Mouse (Mus musculus): Measurements from ENCODE around the gene AU018091. TPM values are rescaled to one million over a fixed set of nuclear protein-coding genes. Genes with fewer than 3 reads are reported as not detected.
"Not testable (repeated sequence)": the region's sequence is repeated elsewhere in the genome, so short reads cannot be mapped to it uniquely, and the experiment has no call there.

Gene AU018091
- polyA plus RNA-seq, 1 experiment from 2014 or later = not detected

DNA sequence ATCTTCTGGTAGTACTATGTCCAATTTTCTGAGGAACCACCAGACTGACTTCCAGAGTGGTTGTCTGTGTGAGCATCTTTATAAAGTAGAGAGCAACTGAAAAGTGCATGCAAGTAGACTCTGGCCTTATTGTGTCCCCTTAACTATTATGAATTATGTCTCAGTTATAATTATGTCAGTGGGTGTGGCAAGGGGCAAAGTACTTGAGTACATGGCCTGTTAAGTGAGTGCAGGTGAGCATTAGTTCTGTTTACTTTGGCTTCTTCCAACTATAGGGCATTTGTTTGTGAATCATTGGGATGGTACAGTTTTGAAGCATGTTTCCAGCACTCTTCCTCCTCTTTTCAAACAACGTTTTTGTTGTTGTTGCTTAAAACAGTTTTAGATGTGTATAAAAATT is 38.7 kb downstream of the AU018091 start:
- H3K27ac ChIP-seq (replicated peaks in 1 of 2; ENCODE audit: control insufficient read depth in 1 of 2, insufficient read depth in 1 of 2, low read depth in 2 of 2, low read length in 2 of 2) = no peak overlapping the region

DNA sequence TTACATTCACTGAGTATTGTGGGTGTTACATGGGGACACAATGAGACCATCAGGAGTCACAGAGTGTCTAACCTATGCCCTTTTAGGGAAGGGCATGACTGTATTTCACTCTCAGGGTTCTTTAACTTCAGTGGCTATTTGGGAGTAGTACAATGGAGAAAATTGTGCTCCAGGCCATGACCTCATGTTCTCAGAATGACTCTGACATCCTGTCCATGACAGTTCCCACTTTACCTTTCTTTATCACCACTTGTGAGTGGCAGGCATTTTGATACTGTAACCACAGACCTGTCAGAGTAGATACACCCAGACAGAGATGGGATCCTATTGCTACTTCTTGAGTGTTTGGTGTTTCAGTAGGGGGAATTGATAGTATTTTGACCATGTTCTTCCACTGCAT is 40.4 kb downstream of the AU018091 start:
- not testable (repeated sequence) for H3K4me2 ChIP-seq (ENCODE audit: low read length); H3K27me3 ChIP-seq (ENCODE audit: control insufficient read depth, insufficient read depth, low read length); H3K4me3 ChIP-seq (ENCODE audit: control insufficient read depth in 1 of 2, insufficient read depth in 1 of 2, low read depth in 1 of 2, low read length in 2 of 2); H3K4me1 ChIP-seq (ENCODE audit: control insufficient read depth in 2 of 2, insufficient read depth in 2 of 2, low read length in 2 of 2); ATAC-seq (ENCODE audit: insufficient number of reproducible peaks, insufficient read depth, low FRiP score, low read depth); H3K9ac ChIP-seq (ENCODE audit: low read length); H3K36me3 ChIP-seq (ENCODE audit: control insufficient read depth, insufficient read depth, low read length); H3K9me3 ChIP-seq (ENCODE audit: control insufficient read depth, low read length); H3K27ac ChIP-seq (replicated peaks in 1 of 2; ENCODE audit: control insufficient read depth in 1 of 2, insufficient read depth in 1 of 2, low read depth in 2 of 2, low read length in 2 of 2)

More for the DNA sequence above, 38.7 kb downstream of the AU018091 start:
- no peak overlapping the region for H3K4me2 ChIP-seq (ENCODE audit: low read length)
- WGBS = 42% methylated on average over 1 of the region's 1 CpGs
- H3K36me3 ChIP-seq (ENCODE audit: control insufficient read depth, insufficient read depth, low read length) = no peaks in the 10 kb centered on the region
- H3K9ac ChIP-seq (ENCODE audit: low read length) = no peak overlapping the region
- H3K9me3 ChIP-seq (ENCODE audit: control insufficient read depth, low read length) = no peaks in the 10 kb centered on the region
- no peaks in the 10 kb centered on the region for H3K4me1 ChIP-seq (ENCODE audit: control insufficient read depth in 2 of 2, insufficient read depth in 2 of 2, low read length in 2 of 2)
- no peak for ATAC-seq (ENCODE audit: insufficient number of reproducible peaks, insufficient read depth, low FRiP score, low read depth)
- no peaks in the 10 kb centered on the region for H3K27me3 ChIP-seq (ENCODE audit: control insufficient read depth, insufficient read depth, low read length)
- no peak overlapping the region for H3K4me3 ChIP-seq (ENCODE audit: control insufficient read depth in 1 of 2, insufficient read depth in 1 of 2, low read depth in 1 of 2, low read length in 2 of 2)

DNA sequence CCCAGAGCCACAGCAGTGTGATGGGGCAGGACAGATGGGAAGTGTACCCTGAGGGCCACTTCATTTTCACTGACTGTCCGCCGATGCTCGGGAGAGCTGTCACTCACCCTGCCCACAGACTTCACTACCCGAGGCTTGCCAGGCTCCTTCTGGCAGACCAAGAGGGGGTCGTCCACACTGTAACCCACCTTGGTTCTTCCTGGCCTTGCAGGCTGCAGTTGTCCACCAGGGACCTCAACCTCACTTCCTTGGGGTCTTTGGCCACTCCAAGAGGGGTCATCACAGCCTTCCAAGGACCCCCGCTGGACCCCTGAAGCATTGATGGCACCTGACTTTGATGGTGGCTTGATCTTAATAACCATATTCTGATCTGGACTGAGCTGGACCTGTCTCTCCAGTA is 57.8 kb downstream of the AU018091 start:
- not testable (repeated sequence) for H3K36me3 ChIP-seq (ENCODE audit: control insufficient read depth, insufficient read depth, low read length); ATAC-seq (ENCODE audit: insufficient number of reproducible peaks, insufficient read depth, low FRiP score, low read depth); H3K9me3 ChIP-seq (ENCODE audit: control insufficient read depth, low read length); H3K27me3 ChIP-seq (ENCODE audit: control insufficient read depth, insufficient read depth, low read length); H3K9ac ChIP-seq (ENCODE audit: low read length); H3K4me3 ChIP-seq (ENCODE audit: control insufficient read depth in 1 of 2, insufficient read depth in 1 of 2, low read depth in 1 of 2, low read length in 2 of 2); H3K4me2 ChIP-seq (ENCODE audit: low read length); H3K4me1 ChIP-seq (ENCODE audit: control insufficient read depth in 2 of 2, insufficient read depth in 2 of 2, low read length in 2 of 2); H3K27ac ChIP-seq (replicated peaks in 1 of 2; ENCODE audit: control insufficient read depth in 1 of 2, insufficient read depth in 1 of 2, low read depth in 2 of 2, low read length in 2 of 2)
- WGBS = no CpG with 5 or more reads among the region's 6 CpGs

DNA sequence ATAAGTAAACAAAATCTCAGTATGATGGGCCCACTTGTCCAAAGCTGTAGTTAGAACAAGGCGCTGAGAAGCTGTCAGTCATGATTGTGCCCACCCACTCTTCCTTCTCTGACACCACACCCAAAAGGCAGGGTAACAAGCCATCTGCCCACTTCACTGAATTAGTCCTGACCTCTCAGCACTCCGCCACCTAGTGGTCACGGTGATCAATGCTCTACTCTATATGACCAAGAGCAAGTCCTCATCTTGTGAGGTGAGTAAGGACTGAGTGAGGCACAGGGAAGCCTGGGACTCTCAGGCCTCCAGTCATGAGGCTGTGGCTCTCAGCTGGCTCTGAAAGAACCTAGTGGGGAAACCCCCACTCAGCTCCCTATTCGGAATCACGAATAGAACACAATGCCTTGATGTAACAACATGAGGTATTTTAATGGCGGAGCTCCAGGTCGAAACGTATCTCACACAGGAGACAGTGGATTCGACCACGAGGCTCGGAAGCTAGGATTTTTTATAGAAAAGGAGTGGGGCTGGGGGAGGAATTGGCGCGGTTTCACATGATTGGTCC is 62.4 kb downstream of the AU018091 start:
- 58% methylated on average over 13 of the region's 13 CpGs for WGBS

More for the DNA sequence above, 62.4 kb downstream of the AU018091 start:
- H3K27me3 ChIP-seq (ENCODE audit: control insufficient read depth, insufficient read depth, low read length); H3K36me3 ChIP-seq (ENCODE audit: control insufficient read depth, insufficient read depth, low read length); H3K4me3 ChIP-seq (ENCODE audit: control insufficient read depth in 1 of 2, insufficient read depth in 1 of 2, low read depth in 1 of 2, low read length in 2 of 2); H3K27ac ChIP-seq (replicated peaks in 1 of 2; ENCODE audit: control insufficient read depth in 1 of 2, insufficient read depth in 1 of 2, low read depth in 2 of 2, low read length in 2 of 2); H3K9ac ChIP-seq (ENCODE audit: low read length); H3K4me1 ChIP-seq (ENCODE audit: control insufficient read depth in 2 of 2, insufficient read depth in 2 of 2, low read length in 2 of 2); H3K9me3 ChIP-seq (ENCODE audit: control insufficient read depth, low read length); ATAC-seq (ENCODE audit: insufficient number of reproducible peaks, insufficient read depth, low FRiP score, low read depth); H3K4me2 ChIP-seq (ENCODE audit: low read length): not testable (repeated sequence)

MicroRNAs within 50 kb of the gene (microRNA counts, 519-probe panel; counts per million panel counts)
- microRNA mmu-miR-290-3p (322 counts per million, percentile 70 among the panel's probes with 10 or more counts), microRNA mmu-miR-290-5p (322 counts per million, percentile 70 among the panel's probes with 10 or more counts), microRNA mmu-miR-291a-3p (322 counts per million, percentile 70 among the panel's probes with 10 or more counts), microRNA mmu-miR-291a-5p (322 counts per million, percentile 70 among the panel's probes with 10 or more counts), microRNA mmu-miR-292-5p (322 counts per million, percentile 70 among the panel's probes with 10 or more counts)

Small RNAs within 50 kb of the gene (microRNA-seq; reads per million reads assigned to microRNA genes)
- gene Mir290a (not detected), gene Mir290b (not detected), gene Mir291a (0.84 reads per million), gene Mir292 (not detected), gene Mir292b (not detected)

Other genes starting within 250 kb of the AU018091 start
- gene Nlrp12, start 80.5 kb upstream of the AU018091 start, polyA plus RNA-seq (2014; fragmentation: Nextera tagmentation; extraction: Ambion mirVana) = 0.04 TPM in 1 of 2 replicates, not detected in the other
- gene Myadm, start 119.9 kb upstream of the AU018091 start, polyA plus RNA-seq (2014; fragmentation: Nextera tagmentation; extraction: Ambion mirVana) = 220 and 248 TPM in 2 replicates
- 0.28 and 0.59 TPM in 2 replicates for gene Prkcg, start 120.0 kb upstream of the AU018091 start, polyA plus RNA-seq (2014; fragmentation: Nextera tagmentation; extraction: Ambion mirVana)
- 0.39 and 0.88 TPM in 2 replicates for gene Cacng7, start 163.8 kb upstream of the AU018091 start, polyA plus RNA-seq (2014; fragmentation: Nextera tagmentation; extraction: Ambion mirVana)
- gene Cacng8, start 221.5 kb upstream of the AU018091 start, polyA plus RNA-seq (2014; fragmentation: Nextera tagmentation; extraction: Ambion mirVana) = 0.28 and 0.63 TPM in 2 replicates